Mouse (Mus musculus): ENCODE data around the gene Zbtb9.

GRCm38 (mm10) chr17:26966993-26967392 is 6.0 kb upstream of the Zbtb9 start:
- TF ChIP-seq GATA1 (IDR thresholded peaks at IDR 0.05; ENCODE audit: low read length) (no peak), TAL1 (IDR thresholded peaks at IDR 0.05; ENCODE audit: low read length) (no peak)

Data from erythroblast, embryonic 14.5 days (primary cell).